Mouse (Mus musculus): Measurements from ENCODE around the gene Omd.
A peak's percentile ranks its signal among the peaks of the same experiment; 100 is the strongest.
"Not testable (repeated sequence)": the region's sequence is repeated elsewhere in the genome, so short reads cannot be mapped to it uniquely, and the experiment has no call there.

The Omd gene

GRCm38 (mm10) chr13:49581541-49582530, at the start of gene Omd:
Gene Omd (plus strand): TSS chr13:49582462.
- no peak for DNase-seq (ENCODE audit: low spot score)

DNA sequence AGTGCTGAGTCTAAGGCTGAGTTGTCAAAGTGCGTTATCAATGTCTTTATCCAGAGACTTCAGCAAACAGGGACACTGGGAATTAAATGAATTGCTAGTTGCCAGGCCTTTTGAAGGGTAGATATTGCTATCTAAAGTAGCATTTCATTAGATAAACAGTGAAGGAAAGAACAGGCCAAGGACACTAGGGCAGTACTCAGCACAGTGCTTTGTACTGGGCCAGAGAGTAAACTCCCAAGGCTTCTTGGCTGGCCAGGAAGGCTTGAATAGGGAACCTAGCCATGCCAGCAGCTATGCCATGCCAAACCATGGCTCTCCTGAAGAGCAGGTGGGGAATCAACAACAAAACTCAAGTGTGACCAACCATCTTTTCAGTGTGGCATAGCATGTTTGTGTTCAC, 45.3 kb upstream of the Omd start:
- no peak for DNase-seq (ENCODE audit: low spot score)

GRCm38 (mm10) chr13:49538693-49539092, 43.6 kb upstream of the Omd start:
- DNase-seq (ENCODE audit: low spot score) = no peak

DNA sequence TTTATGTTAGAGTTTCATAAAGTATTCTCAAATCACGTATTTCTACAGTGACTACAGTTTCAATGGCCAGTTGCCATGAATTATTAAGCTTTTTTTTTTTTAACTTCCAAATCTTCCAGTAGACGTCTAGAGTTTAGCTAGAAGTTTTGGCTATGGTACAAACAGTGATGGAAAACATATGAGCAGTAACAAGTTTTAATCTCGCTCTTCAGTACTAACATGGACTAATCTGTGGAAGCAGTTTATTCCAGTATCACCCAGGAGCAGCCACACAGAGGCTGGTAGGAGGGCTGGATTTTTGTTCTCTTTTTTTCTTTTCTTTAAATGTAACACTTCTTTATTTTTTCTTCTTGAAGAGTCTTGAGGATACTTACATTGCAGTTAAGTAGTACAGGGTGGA, 38.0 kb upstream of the Omd start, which contains the start of gene Aspn:
Gene Aspn, plus strand, starts transcription at position 165 of the 400 bp plus-strand sequence.
- DNase-seq (ENCODE audit: low spot score) = no peak

DNA sequence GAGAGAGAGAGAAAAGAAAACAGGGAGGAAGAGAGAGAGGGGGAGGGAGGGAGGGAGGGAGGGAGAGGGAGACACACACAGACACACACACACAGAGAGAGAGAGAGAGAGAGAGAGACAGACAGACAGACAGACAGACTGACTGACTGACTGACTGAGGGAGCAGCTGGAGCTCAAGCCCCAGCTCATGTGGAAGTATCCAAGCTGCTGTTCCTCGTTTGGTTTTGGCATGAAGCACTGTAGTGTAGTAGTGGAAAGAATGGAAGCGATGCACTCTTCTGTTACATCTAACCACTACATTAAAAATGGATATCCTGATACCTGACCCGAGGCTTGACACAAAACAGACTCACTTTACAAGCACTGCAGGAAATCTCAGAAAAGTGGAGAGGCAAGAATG, 36.6 kb upstream of the Omd start:
- no peak for DNase-seq (ENCODE audit: low spot score)

- no peak for DNase-seq (ENCODE audit: low spot score)
These were observed 35.7 kb upstream of the Omd start for GRCm38 (mm10) chr13:49546517-49546916.

- no peak for DNase-seq (ENCODE audit: low spot score)
These were observed 34.6 kb upstream of the Omd start for GRCm38 (mm10) chr13:49547563-49548150.

GRCm38 (mm10) chr13:49549616-49550015, 32.6 kb upstream of the Omd start:
- peak; percentile 13 for DNase-seq (ENCODE audit: low spot score)

DNA sequence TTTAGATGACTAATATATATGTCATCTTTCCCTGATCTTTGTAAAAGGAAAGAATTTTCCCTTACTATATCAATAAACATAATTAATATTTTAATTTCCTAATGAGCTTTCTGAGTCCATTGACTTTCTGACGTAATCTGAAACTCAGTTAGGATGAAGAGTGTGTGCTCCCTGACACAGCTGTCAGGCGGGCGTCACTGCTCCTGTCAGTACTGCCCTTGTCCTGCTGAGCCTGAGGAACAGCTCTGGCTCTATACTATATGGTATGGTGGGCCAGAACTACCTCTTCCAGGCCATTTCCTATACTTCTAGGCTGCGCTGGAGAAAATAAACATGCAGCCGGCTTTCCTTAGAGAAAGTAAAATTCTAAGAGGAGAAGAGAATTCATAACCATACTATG, 27.7 kb upstream of the Omd start:
- no peak for DNase-seq (ENCODE audit: low spot score)

DNA sequence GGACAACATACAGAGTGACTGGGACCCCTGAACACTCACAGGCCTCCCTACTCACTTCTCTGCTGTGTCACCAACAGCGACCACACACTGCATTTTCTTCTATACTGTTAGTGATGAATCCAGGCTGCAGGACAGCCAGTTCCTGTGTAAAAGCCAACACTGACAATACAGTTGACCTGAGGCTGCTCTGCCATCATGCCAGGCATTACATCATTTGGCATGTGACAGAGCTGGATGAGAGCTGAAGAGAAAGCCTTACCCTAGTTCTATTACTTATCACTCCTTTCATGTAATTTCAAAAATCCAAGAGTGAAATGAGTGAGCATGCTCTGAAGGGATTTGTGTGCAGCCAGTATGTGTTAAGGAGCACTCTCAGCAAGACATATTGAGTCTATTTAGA, 26.1 kb upstream of the Omd start:
- no peak for DNase-seq (ENCODE audit: low spot score)

DNA sequence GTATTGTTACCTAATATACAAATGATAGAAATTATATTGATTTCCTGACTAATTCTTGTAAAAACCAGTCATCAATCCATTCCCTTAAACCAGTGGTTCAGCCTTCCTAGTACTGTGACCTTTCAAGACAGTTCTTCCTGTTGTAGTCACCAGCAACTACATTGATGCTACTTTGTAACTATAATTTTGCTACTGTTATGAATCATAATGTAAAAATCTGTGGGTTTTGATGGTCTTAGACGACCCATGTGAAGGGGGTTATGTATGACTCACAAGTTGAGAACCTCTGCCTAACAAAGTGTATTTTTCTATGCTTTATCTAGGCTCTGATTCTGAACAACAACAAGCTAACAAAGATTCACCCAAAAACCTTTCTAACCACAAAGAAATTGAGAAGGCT, 25.3 kb upstream of the Omd start:
- no peak for DNase-seq (ENCODE audit: low spot score)

- peak; percentile 22 for DNase-seq (ENCODE audit: low spot score)
These were observed 23.1 kb upstream of the Omd start for GRCm38 (mm10) chr13:49559185-49559584.

- no peak for DNase-seq (ENCODE audit: low spot score)
These were observed 21.4 kb upstream of the Omd start for GRCm38 (mm10) chr13:49560886-49561285.

- no peak for DNase-seq (ENCODE audit: low spot score)
These were observed 17.9 kb upstream of the Omd start for GRCm38 (mm10) chr13:49564347-49564746.

- DNase-seq (ENCODE audit: low spot score) = no peak
These were observed 11.9 kb upstream of the Omd start for GRCm38 (mm10) chr13:49570371-49570770.

- no peak for DNase-seq (ENCODE audit: low spot score)
These were observed 10.8 kb upstream of the Omd start for GRCm38 (mm10) chr13:49571418-49571817.

DNA sequence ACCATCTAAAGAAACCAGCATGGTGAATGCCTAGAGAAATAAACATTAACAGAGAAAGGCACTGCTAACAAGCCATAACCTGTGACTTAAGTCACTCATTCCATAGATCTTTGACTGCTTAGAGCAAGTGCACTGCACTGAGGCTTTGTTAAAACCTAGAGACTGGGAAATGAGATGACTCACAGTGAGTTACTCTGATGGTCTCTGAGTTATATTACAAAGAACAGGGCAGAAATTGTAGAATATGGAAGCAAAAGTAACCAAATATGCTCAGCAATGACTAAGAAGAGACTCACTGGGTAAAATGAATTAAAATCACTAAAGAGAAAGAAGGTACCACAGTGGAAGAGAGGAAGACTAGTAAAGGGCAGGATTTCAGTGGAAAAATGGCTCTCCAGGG, 1.6 kb downstream of the Omd start:
- DNase-seq (ENCODE audit: low spot score) = no peak

GRCm38 (mm10) chr13:49584307-49585005, 2.2 kb downstream of the Omd start:
- peak; percentile 13 for DNase-seq (ENCODE audit: low spot score)

GRCm38 (mm10) chr13:49586062-49586461, 3.8 kb downstream of the Omd start:
- no peak for DNase-seq (ENCODE audit: low spot score)

DNA sequence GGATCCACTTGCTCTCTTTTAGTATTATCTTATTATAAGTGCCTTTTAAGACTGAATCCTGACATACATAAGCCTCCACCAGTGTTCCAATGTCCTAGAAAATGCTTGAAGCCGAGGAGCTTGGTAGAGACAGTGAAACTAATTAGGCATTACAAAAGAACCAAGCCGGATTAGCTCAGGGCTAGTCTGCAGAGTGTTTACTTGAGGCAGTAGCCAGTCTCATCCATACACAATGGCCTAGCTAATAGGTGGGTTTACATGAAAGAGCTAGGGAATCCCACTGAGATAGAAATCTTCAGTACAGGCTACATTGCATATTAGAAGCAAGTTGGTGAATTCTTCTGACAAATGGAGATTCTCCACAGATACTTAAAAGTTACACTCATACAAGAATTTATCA, 20.3 kb downstream of the Omd start:
- DNase-seq (ENCODE audit: low spot score) = not testable (repeated sequence)

GRCm38 (mm10) chr13:49603603-49604002, 21.3 kb downstream of the Omd start:
- DNase-seq (ENCODE audit: low spot score) = no peak

DNA sequence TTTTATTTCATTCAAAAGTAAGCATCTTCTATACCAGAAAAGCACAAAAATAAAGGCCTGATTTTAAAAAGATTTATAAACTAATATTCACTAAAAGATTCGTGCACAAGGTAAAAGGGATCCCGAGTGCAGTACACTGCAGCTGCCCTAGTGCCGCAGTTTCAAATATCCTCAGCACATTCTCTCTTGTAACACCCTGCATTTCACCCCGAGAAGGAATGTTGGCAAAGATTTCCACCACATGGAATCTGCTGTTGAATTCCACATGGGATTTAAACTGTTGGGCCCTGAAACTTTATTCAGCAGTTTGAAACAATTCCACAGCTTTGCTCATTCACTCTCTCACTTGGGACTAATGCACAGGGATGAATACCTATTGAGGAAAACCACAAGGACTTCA, 25.5 kb downstream of the Omd start, which contains the start of gene Ogn:
Gene Ogn, plus strand, starts transcription at position 333 of the 400 bp plus-strand sequence.
- peak; percentile 32 for DNase-seq (ENCODE audit: low spot score)
